Mouse (Mus musculus): ENCODE data around the gene Hmgcll1. TPM values are rescaled to one million over a fixed set of nuclear protein-coding genes. Genes with fewer than 3 reads are reported as not detected.

Hmgcll1 gene
- polyA plus RNA-seq, 1 experiment from 2014 or later, result 4.0 TPM

DNA sequence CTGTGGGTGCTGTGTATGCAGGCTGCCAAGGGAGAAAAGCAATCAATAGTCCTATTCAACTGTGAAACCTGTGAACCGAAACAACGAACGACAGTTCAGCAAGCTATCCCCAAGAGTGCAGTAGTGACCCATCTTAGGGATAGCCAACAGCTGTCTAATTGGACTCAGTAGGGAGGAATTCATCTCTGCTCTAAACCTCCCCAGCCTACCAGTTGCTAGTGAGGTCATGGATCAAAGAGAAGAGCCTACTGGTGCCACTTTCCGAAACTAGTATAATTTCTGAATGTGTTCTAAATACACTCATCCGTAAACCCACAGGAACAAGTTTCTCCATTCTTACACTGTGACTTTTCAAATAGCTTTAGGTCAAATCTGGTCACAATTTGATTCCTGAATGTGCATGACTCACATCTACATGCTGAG is 8.9 kb downstream of the Hmgcll1 start:
- Histone ChIP-seq H3K36me3 (replicated peaks) (no peaks in the 10 kb centered on the region), H3K27ac (replicated peaks) (no peak overlapping the region), H3K9me3 (no peaks in the 10 kb centered on the region), H3K4me3 (no peak overlapping the region), H3K27me3 (replicated peaks; ENCODE audit: low read depth, poor library complexity, severe bottlenecking) (no peaks in the 10 kb centered on the region), H3K4me1 (peaks cover 18% of the 10 kb centered on the region)
- WGBS, result 45% methylated on average over 5 of the region's 5 CpGs
- no peak for DNase-seq (ENCODE audit: low spot score)

DNA sequence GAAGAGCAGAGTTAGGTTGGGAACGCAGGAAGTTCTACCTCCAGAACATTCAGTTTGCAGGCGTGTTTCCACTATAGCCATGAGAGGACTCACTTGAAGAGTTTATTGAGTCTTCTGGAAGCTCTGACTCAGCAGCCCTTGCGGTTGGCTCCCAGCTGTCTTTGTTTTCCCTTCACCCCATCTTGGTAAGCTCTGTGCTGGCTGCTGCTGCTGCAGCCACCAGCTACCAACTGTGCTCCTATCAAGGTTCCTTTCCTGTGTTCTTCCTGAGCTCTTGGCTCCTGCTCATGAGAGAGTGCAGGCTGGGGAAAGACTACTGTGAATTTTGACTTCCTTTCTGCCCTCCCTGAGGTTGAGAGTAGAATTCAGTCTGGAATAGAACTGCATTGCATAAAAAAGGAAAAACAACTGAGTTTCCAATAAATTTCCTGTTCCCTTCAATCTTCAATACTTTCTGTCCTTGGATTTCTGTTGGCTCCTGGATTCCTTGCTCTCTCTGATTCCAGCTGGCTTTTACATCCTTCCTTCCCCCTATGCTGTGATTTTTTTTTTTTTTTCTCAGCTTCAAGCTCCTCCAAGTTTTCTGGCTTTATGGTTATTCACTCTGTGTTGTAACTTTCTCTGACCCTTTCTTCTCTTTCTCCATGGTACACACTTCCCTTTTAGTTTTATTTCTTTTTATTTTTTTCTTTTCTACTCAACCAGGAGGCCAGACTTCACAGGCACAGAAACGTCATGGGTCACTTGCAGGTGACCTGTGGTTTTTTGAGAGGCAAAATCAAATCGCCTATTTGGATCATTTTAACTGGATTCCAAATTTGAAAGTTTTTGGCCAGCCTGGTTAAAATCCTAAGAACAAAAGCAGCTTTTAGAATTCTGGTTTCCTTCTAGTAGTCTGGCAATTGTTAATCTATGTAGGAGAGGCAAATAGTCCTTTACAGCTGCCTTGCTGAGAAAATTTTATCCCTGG is 9.9 kb downstream of the Hmgcll1 start:
- Histone ChIP-seq H3K4me3 (no peak overlapping the region), H3K27ac (replicated peaks) (peak overlapping the region; percentile 67), H3K9me3 (no peaks in the 10 kb centered on the region), H3K4me1 (peaks cover 18% of the 10 kb centered on the region), H3K36me3 (replicated peaks) (no peaks in the 10 kb centered on the region), H3K27me3 (replicated peaks; ENCODE audit: low read depth, poor library complexity, severe bottlenecking) (no peaks in the 10 kb centered on the region)
- no peak for DNase-seq (ENCODE audit: low spot score)
- 44% methylated on average over 5 of the region's 5 CpGs for WGBS

DNA sequence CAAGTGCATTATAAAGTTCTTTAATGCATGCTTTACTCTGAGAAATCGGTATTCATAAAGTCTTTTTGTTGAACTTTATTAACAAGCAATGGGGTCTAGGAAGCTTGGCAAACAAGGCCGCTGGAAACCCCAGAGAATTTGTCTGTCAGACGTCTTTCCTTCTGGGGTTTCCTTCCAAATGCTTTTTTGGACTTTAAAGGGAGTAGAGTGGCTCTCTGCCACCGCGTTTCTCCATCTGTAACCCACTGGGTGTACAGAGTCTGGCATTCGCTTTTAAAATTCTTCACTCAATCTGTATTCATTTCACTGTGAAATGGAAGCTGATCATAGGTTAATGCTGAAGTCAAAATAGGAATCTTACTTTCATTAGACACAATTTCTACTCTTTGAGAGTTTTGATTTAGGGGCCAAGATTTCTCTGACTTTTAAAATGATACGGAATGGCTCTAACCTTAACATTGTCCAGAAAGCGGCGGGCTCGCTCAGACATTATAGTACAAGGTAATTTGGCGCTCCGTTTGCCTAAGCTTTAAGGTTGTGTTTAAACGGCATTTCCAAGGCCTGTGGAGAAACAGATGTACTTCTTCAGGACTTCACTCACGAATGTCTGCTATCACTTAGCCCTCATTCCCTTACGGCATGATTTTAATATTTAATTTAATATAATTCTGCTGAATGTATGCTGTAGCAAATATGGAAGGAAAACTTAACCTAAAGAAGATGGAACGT is 15.0 kb downstream of the Hmgcll1 start:
- H3K27me3 ChIP-seq (replicated peaks; ENCODE audit: low read depth, poor library complexity, severe bottlenecking), result no peaks in the 10 kb centered on the region
- H3K9me3 ChIP-seq, result no peaks in the 10 kb centered on the region
- H3K36me3 ChIP-seq (replicated peaks), result no peaks in the 10 kb centered on the region
- H3K27ac ChIP-seq (replicated peaks), result no peak overlapping the region
- H3K4me3 ChIP-seq, result no peak overlapping the region
- DNase-seq (ENCODE audit: low spot score), result no peak
- WGBS, result 84% methylated on average over 16 of the region's 16 CpGs
- H3K4me1 ChIP-seq, result peaks cover 7% of the 10 kb centered on the region

DNA sequence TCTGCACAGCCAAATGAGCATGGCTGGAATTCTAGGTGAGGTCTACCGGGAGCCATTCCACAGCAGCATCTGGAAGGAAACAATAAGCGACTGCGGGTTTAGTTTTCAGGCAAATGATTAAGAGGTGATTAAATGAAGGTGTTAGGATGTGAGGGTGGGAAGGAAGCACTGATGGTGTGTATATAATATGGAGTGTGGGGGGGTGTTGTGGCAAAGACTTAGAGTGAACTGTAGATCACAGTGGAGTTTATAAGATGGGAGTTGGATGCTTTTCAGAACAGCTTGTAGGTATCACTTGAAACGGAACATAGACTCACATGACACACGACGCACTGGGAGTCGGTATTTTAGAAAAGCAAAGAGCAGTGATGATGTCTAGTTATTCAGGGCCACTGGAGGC is 20.4 kb downstream of the Hmgcll1 start:
- Histone ChIP-seq H3K36me3 (replicated peaks) (no peaks in the 10 kb centered on the region), H3K4me3 (no peak overlapping the region), H3K9me3 (no peaks in the 10 kb centered on the region), H3K27me3 (replicated peaks; ENCODE audit: low read depth, poor library complexity, severe bottlenecking) (no peaks in the 10 kb centered on the region), H3K27ac (replicated peaks) (no peak overlapping the region), H3K4me1 (peaks cover 14% of the 10 kb centered on the region)
- 82% methylated on average over 7 of the region's 7 CpGs for WGBS
- no peak for DNase-seq (ENCODE audit: low spot score)

DNA sequence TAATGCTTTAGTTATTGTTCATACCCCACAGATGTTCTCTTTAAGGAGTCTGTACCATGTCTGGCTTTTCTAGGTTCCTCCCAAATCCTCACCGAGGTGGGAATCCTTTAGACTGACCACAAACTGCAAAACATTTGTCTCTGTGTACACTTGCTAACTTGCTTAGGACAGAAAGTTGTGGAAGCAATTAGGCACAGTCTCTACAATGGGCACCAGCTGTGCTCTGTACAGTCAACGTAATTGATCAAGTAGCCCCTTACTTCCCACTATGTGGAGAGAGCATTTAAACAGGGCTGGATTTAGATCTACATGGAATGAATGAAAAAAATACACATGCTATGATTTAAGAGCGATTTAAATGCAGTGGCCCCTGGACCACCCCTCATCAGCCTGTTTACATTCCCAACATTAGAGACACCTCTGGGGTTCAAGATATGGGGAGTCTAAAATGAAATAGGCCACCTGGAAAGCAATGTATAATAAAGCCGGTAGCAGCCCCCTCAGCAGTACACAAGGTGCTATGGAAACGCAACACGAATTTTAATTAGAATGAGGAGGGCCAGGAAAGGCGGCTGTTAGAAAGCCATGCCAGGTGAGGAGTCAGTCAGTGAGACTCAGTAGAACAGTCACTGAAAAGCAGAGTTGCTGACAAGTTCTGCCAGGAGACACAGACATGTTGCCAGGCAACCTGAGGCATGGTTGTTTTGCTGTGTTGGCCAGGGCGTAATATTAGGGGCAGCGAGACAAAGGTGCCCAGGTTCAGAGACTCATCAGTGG is 23.9 kb downstream of the Hmgcll1 start:
- no peaks in the 10 kb centered on the region for H3K9me3 ChIP-seq
- no peak for DNase-seq (ENCODE audit: low spot score)
- H3K36me3 ChIP-seq (replicated peaks), result no peaks in the 10 kb centered on the region
- no peaks in the 10 kb centered on the region for H3K27me3 ChIP-seq (replicated peaks; ENCODE audit: low read depth, poor library complexity, severe bottlenecking)
- whole genome bisulfite sequencing, result 57% methylated on average over 9 of the region's 9 CpGs
- H3K27ac ChIP-seq (replicated peaks), result no peak overlapping the region
- no peak overlapping the region for H3K4me3 ChIP-seq
- H3K4me1 ChIP-seq, result peaks cover 14% of the 10 kb centered on the region

DNA sequence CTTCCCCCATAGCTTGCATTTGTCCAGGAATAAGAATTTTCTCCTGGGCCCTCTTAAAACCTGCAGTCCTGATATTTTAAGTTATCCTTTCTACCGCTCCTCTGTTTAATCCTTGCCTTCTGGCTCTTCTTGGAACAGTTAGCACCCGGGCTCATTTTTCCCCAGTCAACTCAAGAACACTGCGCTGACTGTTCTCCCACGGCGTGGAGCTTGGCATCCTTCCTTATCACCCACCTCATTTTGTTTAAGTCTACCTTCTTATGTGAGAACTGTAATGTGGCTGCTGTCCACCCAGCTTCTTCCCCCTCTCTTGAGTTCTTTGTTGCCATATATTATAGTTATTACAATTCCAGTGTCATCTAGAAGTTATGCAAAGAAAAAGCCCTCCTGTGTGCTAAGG is 25.1 kb downstream of the Hmgcll1 start:
- Histone ChIP-seq H3K27me3 (replicated peaks; ENCODE audit: low read depth, poor library complexity, severe bottlenecking) (no peaks in the 10 kb centered on the region), H3K27ac (replicated peaks) (no peak overlapping the region), H3K4me1 (peaks cover 14% of the 10 kb centered on the region), H3K36me3 (replicated peaks) (no peaks in the 10 kb centered on the region), H3K4me3 (no peak overlapping the region), H3K9me3 (no peaks in the 10 kb centered on the region)
- no peak for DNase-seq (ENCODE audit: low spot score)
- WGBS, result 87% methylated on average over 5 of the region's 5 CpGs

DNA sequence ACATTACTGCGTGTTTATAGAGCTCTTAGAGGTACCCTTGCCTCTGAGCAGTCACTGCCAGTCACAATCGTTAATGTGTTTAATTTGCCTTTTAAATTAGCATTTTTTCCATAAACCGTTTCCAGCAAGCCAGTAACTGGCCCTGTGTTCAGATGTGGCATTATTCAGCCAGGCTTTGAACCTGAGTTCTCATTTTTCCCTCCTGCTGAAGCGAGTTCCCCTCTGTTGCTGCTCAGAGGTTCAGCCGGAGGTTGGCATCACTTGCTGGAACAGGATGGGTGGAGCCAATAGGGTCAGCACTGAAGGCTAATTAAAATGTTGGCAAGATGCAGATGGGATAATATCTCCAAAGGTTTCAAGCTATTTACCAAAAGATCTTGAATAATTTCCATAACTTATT is 28.7 kb downstream of the Hmgcll1 start:
- 80% methylated on average over 5 of the region's 5 CpGs for WGBS
- H3K4me3 ChIP-seq, result no peak overlapping the region
- H3K27me3 ChIP-seq (replicated peaks; ENCODE audit: low read depth, poor library complexity, severe bottlenecking), result no peaks in the 10 kb centered on the region
- no peaks in the 10 kb centered on the region for H3K9me3 ChIP-seq
- H3K36me3 ChIP-seq (replicated peaks), result no peaks in the 10 kb centered on the region
- no peak overlapping the region for H3K27ac ChIP-seq (replicated peaks)
- H3K4me1 ChIP-seq, result peaks cover 6% of the 10 kb centered on the region
- no peak for DNase-seq (ENCODE audit: low spot score)

DNA sequence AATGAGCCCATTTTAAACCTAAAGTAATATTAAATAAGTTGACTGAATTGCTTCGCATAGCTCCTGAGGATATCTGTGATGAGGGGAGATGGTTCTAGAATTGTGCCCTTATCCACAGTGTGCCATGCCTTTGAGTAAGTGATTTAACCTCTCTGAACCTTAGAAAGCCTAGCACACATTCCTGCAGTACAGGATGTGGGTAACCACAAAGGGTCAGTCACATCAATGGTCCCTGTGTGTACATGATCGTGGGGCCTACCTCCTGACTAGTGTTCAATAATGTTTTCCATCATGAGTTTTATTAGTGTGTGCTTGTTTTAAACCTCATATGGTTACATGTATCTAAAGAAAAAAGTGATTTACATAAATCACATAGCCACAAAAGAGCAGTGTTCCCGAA is 46.3 kb downstream of the Hmgcll1 start:
- Histone ChIP-seq H3K27me3 (replicated peaks; ENCODE audit: low read depth, poor library complexity, severe bottlenecking) (no peaks in the 10 kb centered on the region), H3K27ac (replicated peaks) (no peak overlapping the region), H3K4me3 (no peak overlapping the region), H3K9me3 (no peaks in the 10 kb centered on the region), H3K4me1 (no peaks in the 10 kb centered on the region), H3K36me3 (replicated peaks) (no peaks in the 10 kb centered on the region)
- 72% methylated on average over 3 of the region's 3 CpGs for WGBS
- no peak for DNase-seq (ENCODE audit: low spot score)

DNA sequence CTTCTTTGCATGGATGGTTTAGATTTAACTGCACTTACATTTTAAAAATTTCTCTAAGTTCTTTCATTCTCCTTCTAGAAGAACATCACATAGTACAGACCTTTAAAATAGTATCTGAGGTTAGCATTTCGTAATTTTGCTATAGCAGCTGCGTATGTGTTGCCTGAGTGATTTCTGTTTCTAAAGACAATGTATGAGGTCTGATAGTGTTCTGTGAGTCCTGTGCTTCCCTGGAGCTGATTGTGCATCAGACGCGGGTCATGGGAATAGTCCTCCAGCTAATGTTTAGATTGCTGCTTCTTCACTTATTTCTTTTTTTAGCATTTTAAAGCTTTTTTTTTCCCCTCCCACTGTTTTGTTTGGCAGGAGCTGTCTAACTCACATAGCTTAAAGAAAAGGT is 46.8 kb downstream of the Hmgcll1 start:
- no peak overlapping the region for H3K27ac ChIP-seq (replicated peaks)
- no peaks in the 10 kb centered on the region for H3K4me1 ChIP-seq
- no peaks in the 10 kb centered on the region for H3K27me3 ChIP-seq (replicated peaks; ENCODE audit: low read depth, poor library complexity, severe bottlenecking)
- H3K9me3 ChIP-seq, result no peaks in the 10 kb centered on the region
- no peak for DNase-seq (ENCODE audit: low spot score)
- no peak overlapping the region for H3K4me3 ChIP-seq
- H3K36me3 ChIP-seq (replicated peaks), result no peaks in the 10 kb centered on the region
- 84% methylated on average over 4 of the region's 4 CpGs for WGBS

DNA sequence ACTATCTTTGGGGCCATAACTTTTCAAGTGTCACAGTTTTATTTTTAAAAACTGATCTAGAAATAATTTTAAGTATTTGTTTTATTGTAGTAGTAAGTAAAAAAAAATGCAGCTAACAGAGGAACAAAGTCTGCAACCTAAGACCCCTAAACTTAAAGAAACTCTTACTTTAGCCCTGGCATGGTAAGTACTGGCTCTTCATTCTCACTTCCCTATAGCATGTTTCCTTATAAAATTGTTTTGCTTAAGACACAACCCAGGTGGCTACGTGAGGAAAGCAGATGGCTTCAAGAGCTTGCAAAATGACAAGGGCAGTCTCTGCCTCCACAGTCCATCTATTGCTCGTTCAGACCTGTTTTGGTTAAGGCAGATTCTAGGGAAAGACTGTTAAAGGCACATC is 49.5 kb downstream of the Hmgcll1 start:
- H3K9me3 ChIP-seq, result no peaks in the 10 kb centered on the region
- DNase-seq (ENCODE audit: low spot score), result no peak
- no peaks in the 10 kb centered on the region for H3K36me3 ChIP-seq (replicated peaks)
- H3K4me3 ChIP-seq, result no peak overlapping the region
- H3K27ac ChIP-seq (replicated peaks), result no peak overlapping the region
- 70% methylated on average over 2 of the region's 2 CpGs for WGBS
- H3K27me3 ChIP-seq (replicated peaks; ENCODE audit: low read depth, poor library complexity, severe bottlenecking), result no peaks in the 10 kb centered on the region
- H3K4me1 ChIP-seq, result no peaks in the 10 kb centered on the region

DNA sequence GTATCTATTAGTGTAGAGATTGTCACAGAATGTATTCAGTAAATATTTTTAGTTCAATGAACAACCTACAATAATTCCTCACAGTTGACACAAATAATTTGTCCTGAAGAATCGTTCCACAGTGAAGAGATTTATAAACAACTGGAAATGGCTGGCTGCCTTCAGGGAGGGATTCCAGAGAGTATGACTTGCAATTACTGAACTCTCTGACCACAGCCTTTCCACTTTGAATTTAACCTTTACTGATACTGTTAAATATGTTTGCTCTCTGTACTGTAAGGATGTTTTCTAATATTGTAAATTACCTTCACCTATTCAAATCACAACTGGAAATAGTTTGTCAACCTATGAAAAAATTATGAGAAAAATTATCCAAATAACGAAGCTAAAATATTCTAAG is 76.9 kb downstream of the Hmgcll1 start:
- no peaks in the 10 kb centered on the region for H3K36me3 ChIP-seq (replicated peaks)
- H3K9me3 ChIP-seq, result no peaks in the 10 kb centered on the region
- no peaks in the 10 kb centered on the region for H3K4me1 ChIP-seq
- DNase-seq (ENCODE audit: low spot score), result no peak
- no peak overlapping the region for H3K27ac ChIP-seq (replicated peaks)
- no peaks in the 10 kb centered on the region for H3K27me3 ChIP-seq (replicated peaks; ENCODE audit: low read depth, poor library complexity, severe bottlenecking)
- H3K4me3 ChIP-seq, result no peak overlapping the region
- WGBS, result 77% methylated on average over 2 of the region's 2 CpGs

DNA sequence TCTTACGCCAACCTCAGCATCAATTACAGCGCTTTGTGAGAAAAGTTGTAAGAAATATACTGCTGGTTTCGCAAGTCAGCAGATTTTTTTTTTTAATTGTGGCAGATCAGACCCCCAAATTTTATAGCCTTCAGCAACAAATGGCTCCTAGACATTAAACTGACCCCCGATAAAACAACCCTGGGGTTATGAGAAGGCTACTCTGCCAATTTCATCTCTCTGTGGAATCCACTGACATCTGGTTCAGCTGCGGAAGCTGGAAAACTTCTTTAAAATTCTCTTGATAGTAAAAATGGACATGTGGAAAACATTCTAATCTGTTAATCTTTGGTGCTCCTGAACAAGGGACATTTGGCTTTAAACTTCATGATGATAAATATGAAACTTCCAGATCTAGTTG is 82.6 kb downstream of the Hmgcll1 start:
- Histone ChIP-seq H3K36me3 (replicated peaks) (no peaks in the 10 kb centered on the region), H3K9me3 (no peaks in the 10 kb centered on the region), H3K27me3 (replicated peaks; ENCODE audit: low read depth, poor library complexity, severe bottlenecking) (no peaks in the 10 kb centered on the region), H3K4me1 (no peaks in the 10 kb centered on the region), H3K27ac (replicated peaks) (no peak overlapping the region), H3K4me3 (no peak overlapping the region)
- 91% methylated on average over 5 of the region's 5 CpGs for WGBS
- no peak for DNase-seq (ENCODE audit: low spot score)
